Mouse (Mus musculus) spleen, postnatal 10 days (tissue): ENCODE measurements around the gene Arxes2.
A peak's percentile ranks its signal among the peaks of the same experiment; 100 is the strongest.
"Not testable (repeated sequence)": the region's sequence is repeated elsewhere in the genome, so short reads cannot be mapped to it uniquely, and the experiment has no call there.

ENCODE experiments used
- DNase-seq, 2 experiments: peaks; one replicate each; pipeline ENCODE4 v3.0.0; 2021 to 2022; ENCODE audit warnings: low spot score in 2 of 2

The Arxes2 gene

DNA sequence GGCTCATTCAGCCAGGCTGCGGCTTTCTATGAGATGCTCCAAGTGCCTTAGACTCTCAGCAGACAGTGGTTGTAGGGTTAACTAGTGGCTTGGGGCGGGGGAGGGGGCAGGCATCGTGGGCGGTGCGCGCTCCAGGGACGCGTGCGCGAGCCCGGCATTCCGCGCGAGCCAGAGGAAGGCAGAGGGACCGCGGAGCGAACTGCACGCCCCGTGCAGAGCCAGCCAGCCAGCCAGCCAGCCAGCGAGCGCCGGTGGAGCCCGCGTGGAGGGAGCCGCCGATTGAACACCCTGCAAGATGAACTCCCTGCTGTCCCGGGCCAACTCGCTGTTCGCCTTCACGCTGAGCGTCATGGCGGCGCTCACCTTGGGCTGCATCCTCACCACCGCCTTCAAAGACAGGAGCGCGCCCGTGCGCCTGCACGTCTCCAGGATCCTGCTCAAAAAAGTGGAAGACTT, at the start of gene Arxes2:
Arxes2 (plus strand) TSS at position 161 of the 456 bp plus-strand sequence.
- not testable (repeated sequence) for DNase-seq

DNA sequence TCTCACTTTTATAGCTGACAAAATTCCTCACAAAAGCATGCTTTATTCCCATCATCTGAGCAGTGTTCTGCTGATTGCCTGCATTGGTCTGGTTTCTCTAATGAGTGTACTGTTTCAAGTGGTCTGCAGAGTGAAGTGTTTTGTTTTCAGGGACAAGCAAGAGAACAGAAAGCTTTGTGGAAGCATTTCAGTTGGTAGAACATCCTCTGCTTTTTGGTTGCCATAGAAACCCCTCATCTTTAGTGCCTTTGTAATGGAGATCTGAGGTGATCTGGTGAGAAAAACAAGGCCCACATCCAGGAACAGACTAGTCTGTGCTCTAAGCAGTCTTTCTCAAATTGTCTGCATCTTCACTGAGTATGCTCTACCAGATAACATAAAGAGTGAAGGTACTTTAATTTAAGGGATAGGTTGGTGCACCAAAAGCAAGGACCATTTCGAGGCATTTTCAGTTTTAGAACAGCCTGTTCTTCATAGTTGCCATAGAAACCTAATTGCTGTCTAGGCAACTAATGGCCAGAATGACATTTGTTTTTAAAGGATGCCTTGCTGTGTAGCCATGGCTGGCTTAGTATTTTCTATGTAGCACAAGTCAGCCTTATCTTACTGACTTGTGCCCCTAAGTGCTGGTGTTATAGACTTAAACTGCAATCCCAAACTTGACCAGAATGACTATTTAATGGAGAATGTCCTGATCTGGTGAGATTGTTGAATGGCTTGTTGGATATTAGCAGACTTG, 44.8 kb upstream of the Arxes2 start:
- DNase-seq, result no peak

DNA sequence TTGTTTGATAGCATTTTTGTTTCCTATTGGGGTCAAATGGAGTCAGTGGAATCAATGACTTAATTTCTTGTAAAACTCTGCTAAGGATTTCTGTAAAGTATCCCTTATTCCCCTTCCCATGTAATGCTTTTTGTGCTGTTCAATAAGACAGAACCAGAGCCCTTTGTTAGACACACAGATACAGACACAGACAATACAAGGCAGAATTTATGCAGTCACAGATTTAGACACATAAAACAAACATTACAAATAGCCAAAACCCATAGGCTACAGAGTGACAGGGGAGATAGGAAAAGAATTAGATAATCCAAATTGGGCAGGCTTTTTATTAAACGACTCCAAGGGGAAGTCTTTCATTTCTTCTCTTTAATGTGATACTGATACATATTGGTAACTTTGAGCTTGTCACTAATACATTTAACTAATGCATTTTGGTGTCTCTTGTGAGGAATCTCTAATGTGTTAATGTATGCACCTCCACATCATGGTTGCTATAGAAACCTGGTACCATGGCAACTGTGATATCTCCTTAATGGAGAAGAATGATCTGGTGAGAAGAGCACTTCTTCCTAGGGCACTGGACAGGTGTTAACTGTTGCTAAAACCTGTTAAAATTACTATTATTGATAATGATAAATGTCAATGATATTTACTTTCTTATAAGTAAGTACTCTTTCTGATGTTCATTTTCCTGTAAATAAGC, 36.5 kb upstream of the Arxes2 start:
- no peak for DNase-seq

DNA sequence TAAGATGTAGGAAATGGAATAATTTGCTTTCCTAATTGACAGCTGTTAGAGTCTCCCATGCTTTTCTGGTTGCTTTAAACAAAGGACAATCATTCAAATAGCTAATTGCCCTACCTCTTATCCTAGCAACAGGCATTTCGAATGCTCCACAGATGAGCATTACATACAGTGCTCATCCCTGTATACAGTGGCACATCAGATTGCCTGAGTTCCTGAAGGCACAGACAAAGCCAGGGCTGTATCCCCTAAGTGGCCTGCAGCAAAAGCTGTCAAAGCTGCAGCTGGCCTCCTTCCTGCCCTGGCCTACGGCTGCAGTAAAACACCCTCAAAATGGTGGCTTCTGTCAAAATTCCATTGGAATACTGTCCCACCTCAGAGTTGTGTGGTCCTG, 35.9 kb upstream of the Arxes2 start:
- DNase-seq, result no peak

DNA sequence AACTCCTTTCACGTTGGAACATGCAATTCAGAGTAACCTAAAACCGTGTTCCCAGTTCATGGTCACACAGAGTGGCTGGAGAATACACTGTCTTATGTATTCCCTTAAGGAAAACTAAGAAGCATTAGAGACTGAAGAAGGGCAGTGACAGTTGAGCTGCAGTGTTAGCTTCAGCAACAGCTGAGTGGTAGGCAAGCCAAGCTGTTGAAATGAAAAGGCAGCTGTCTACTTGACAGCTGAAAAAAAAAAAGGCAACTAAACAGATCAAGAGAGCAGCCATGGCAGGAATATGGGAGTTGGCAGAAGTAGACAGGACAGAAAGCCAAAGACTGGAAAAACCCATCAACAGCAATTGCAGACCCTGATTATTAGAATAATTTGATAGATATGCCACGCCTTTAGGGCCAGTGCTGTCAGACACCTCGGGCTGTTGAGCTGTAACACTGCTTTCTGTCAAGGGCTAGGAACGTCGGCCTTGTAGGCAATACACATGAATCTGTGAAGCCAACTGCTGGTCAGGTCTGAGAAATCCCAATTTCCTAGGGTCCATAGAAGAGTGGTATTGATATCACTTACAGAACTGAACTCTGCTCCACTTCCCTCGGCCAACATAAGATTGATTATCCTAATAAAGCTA, 34.9 kb upstream of the Arxes2 start:
- DNase-seq, result no peak

DNA sequence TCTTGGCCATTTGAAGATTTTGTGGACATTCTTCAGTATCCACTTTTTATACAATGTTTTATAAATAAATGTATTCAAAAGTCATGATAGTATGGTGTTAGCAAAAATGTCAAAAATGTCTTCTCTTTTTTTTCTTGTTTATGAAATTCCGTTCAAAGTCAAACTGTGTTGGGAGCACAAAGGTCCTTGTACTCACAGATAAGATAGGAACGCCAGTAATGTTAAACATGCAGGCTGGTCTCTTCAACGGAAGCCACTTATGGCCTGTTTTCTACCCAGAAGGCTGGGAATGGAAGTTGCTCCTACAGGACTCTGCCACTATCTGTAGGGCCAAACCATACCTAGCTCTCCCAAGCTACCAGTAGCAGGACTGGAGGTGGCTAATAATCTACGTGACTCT, 34.1 kb upstream of the Arxes2 start:
- no peak for DNase-seq

DNA sequence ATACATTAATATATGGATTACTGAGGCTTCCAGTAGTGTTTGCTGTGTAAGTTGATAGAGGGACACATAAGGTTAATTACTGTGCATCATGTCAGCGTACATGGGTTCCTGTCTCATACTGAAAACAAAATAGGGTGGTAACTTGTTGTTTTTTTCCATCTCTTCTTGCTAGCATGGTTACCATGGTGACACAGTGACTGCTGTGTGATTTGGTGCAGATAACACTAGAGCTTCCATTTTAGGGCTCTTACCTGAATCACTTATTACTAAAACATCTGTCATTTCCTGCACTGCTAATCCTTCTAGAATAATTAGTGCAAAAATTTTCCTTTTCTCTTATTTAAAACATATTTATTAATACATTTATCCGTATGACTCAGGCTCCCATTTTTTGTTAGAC, 31.3 kb upstream of the Arxes2 start:
- DNase-seq, result no peak

DNA sequence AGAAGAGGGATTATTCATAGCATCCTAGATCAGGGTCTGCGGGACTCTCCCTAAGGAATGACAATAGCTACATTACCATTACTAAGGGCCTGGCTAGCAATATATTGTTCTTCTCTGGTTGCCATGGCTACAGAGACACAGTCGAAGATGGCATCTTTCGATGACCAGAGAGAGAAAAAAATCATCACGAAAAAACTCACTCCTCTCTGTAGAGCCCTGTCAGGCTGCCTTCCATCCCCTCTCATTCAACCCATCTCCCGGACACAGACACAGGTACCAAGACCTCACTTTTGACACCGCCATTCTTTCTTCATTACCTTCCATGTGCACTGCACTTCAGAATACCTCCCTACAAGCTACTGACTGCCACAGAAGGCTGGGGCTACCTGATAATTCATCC, 30.5 kb upstream of the Arxes2 start:
- no peak for DNase-seq

DNA sequence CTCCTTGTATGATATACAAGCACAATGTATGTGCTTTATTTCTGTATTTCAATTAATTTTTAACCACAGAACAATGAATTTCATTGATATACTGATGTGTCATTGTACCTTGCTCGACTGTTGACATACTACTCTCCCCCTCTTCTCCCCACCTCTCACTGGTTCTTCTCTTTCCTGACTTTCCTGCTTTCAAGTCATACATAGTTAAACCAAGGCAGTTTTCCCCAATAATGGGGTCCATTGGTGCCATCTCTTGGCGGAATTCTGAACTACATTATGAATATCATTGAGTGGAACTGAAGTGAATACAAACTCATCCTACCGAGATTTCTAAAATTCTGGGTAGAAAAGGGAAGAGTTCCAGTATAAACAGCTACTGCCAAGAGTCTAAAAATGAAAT, 30.0 kb upstream of the Arxes2 start:
- no peak for DNase-seq

DNA sequence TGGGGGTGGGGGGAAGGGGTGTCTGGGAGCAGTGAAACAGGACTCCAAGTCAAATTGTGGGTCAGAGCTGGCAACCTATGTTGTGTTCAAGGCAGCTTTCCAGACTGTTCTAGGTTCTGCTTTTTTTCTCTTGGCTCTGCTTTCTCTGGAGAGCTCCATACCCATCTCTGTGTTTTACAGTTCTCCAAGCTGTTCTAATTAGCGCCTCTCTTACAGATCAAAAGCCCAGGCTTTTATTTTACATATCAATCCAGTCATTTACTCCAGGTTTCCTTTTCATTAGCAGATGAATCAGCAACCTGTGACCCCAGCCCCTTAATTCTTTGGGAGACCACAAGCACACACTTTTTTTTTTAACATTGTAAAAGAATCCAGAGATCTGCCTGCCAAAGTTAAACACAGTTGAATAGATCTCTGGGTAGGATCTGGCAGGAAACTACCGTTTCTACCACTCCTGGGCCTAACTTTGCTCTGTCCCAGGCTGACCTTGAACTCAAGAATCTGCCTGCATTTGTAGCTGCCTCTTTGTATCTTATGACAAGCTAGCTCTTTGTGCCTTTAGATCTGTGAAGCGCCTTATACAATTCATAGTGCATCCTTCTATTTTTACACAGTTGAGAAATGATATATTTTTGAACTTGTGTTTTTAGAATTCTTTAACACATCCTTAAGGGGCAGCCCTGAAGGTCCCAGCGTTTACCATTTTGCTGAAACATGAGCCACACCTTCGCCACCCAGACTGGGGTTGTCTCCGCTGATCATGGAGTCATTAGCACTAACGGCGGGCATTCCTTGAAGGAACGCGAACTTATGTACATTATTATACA, 19.8 kb upstream of the Arxes2 start:
- no peak for DNase-seq

DNA sequence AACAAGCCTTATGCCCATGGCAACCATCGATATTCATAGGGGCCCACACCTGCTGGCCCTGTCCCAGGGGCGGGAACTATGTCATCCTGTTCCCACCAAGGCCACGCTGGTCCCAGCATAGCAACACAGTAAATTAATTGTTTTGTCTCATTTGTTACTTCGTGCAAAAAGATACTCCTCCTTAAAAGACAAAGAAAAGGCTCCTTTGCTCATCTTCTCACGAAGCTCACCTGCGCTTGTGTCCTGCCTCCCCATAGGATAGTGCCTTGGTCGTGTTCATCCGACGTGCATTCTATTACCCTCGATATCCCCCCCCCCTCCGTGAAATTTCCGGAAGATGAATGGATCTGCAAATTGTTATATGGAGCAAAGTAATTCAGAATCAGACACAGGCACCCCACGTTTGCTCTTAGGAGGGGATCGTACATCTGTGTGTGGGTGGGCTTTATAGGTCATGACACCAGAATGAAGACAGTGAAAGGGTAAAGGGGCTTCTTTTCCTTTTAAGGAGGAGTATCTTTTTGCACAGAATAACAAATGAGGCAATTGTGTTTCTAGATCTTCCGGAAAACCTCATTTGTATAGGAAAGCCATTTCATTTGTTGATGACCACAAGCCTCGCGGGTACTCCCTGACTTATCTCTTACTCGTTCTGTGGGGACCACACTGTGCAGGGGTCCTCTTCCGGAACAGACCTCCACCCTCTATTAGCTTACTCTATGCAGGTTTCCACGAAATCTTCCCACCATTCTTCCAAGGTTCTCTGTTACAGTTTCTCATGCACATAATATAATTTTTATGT, 19.0 kb upstream of the Arxes2 start:
- DNase-seq, result no peak

DNA sequence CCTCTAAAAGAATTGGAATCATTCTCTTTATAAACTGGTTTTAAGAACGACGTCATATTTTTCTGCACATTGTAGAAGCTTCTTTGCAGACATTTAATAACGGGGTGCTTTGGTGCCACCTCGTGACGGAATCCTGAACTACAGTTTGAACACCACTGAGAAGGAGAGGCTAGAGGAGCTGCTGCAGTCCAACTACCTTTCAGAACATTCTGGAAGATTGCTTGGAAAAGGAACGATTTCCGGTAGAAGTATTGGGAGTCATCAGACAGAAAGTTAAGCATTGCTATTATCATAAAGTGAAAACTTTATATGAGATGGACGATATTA, 18.4 kb upstream of the Arxes2 start:
- peak; percentile 30 to 63 for DNase-seq

DNA sequence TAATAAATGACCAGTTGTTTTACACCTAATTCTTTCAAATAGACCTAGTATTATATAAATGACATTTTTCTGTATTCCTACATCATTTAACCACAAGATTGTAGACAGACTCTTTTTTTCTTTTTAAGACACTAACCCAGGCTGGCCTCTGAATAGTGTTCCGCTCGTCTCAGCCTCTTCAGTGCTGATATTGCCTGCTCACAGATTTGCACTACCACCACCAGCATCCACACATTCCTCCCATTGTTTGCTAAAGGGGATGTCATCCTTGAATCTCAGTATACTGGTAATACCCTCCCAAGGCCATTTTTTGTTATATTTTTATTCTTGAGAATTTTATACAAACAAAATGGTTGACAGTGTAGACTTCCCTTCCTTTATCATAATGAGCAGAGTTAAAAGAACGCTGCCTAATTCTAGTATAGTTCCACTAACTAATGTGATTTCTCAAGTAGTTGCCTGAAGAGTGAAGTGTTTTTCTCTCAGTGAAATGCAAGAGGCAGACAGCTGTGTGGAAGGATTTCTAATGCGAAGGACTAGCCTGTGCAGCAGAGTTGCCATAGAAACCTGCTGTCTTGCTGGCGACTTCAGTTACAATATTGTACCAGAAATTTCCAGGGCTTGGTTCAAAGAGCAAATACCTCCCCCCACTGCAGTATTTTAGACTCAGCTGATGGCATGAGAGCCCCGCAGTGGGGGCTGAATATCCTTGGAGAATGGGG, 8.9 kb upstream of the Arxes2 start:
- no peak for DNase-seq

DNA sequence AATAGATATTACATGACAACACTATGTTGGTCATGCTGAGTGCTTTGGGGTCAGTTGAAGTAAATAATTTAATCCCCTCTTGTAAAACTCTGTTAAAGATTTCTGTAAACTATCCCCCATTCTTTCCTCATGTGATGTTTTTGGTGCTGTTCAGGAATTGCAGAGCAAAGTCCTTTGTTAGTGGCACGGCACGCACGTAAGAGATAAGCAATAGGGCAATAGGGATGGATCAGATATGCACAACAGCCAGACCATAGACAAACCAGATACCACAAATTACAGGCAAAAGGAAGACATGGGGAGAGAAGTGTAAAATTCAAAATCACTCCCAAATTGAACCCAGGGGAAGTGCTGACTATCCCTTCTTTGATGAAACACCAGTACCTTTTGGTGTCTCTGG, 7.4 kb upstream of the Arxes2 start:
- DNase-seq, result no peak

DNA sequence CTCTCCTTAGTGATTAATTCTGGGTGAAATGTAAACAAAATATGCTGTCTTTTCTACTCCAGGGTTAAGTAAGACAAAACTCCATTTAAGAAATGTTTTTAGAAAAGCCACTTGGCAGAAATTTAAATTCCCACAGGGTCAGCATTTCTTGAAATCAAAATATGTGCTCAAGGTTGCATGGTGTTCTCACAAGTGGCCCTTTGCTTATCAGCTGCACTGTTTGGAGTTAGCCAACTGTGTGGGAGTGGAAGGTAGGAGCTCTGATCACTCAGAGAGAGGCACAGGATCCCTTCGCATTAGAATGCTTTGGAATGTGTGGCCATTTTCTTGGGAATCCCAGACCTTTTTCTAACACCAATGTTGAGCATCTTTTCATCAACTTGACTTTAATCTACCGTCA, 3.0 kb upstream of the Arxes2 start:
- no peak for DNase-seq

DNA sequence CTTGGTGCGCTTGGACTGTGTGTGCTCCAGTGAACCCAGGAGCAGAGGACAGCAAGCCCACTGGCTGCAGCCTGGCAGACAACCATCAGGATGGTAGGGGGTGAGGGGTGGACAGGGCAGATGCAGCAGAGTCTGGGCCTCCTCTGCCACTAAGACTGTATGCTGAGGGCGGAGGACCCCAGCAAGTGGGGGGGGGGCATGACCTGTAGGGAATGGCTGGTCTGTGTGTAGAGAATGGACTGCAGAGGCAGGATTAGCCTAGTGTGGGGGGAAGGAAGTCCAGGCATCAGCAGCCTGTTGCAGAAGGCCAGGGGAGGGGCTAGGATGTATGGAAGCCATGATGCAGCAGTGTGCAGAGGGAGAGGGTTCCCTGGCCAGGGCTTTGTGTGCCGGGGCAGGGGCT, 431 bp upstream of the Arxes2 start:
- DNase-seq, result not testable (repeated sequence)

DNA sequence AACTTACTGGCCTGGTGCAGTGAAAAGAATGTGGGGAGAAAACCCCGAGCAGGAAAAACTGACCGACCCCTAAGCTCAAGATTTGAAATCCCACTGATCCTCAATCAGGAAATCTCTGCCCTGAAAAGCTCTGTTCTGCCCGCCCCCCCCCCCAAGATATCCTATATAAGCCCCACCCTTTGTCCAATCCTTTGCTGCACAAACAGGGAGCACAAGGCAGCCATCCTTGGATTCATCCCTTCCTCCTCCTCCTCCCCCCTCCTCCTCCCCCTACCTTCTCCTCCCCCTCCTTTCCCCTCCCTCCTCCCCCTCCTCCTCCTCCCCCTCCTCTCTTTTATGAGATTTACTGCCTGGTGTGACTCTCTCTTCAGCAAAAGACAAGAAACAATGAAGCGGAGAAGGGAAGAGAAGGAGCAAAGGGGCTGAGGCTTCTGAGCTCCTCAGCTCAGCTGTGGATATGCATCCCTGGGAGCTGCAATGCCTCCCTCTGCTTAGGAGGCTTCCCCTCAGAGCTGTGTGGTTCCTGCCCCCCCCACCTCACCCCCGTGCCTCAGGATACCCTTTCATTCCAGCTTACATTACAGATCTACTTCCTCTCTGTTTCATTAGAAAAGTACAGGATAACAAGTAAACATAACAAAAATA, 13.7 kb downstream of the Arxes2 start:
- no peak for DNase-seq

DNA sequence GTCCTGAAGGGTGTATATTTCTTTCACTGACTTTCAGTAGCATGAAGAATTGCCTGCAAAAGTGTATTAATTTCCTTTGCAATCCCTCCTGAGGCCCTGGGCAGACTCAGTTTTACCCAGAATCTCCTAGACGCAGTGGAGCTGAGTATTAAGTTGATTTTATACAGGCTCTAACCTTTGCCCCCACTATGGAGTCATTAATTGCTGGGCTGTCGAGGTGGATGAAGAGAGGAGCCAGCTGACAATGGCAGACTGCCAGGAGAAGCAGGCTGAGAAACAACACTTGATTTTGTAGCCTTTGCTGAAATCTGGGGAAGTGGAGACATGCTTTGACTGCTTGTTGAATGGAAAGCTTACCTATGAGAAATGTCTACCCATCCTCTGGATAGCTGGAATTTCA, 20.8 kb downstream of the Arxes2 start:
- peak in 1 of 2 experiments; percentile 10 for DNase-seq

DNA sequence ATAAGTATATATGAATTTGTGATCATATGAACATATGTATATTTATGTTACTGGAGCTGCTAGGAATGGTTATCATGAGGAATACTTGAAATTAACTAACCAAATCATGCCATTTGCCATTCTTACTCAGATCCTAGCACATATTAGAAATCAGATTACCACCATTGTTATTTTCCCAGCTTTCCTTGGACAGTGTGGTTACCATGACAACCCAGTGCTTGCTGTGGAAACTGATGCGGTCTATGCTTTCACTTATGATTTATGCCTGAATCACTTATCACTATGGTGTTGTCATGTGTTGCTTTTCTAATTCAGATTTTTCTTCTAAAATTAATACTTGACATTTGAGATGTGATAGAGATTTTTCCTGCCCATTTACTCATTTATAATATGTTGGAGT, 36.7 kb downstream of the Arxes2 start:
- no peak for DNase-seq
